Mouse (Mus musculus): ENCODE measurements around the gene Krit1. TPM values are rescaled to one million over a fixed set of nuclear protein-coding genes. Genes with fewer than 3 reads are reported as not detected.

Krit1 gene
- polyA plus RNA-seq (2014; fragmentation: Nextera tagmentation; extraction: Ambion mirVana), result 45.7 and 45.8 TPM in 2 replicates

- DNase-seq (peak; percentile 91), ATAC-seq (ENCODE audit: insufficient read depth) (peak; percentile 97)
- H3K27ac ChIP-seq (ENCODE audit: low read depth), result peak within 1 kb of the TSS; percentile 91
- peak within 1 kb of the TSS; percentile 86 for H3K4me2 ChIP-seq
- H3K4me1 ChIP-seq (ENCODE audit: insufficient read depth), result peaks cover 3% of the 10 kb centered on the region; the same call in 1 of the 2 replicates
- peak within 1 kb of the TSS; percentile 81 for H3K4me3 ChIP-seq (ENCODE audit: low read depth, low read length)
- no peak for TF ChIP-seq CTCF (IDR thresholded peaks at IDR 0.05; ENCODE audit: low read depth)
- 0 out of 2 replicates have a peak, but pooled peaks cover 3% of the 10 kb centered on the region for H3K36me3 ChIP-seq (ENCODE audit: insufficient read depth)
- peak within 1 kb of the TSS; percentile 75 for H3K9ac ChIP-seq
- no peaks in the 10 kb centered on the region for H3K9me3 ChIP-seq (ENCODE audit: low read depth, low read length)
- H3K27me3 ChIP-seq (ENCODE audit: insufficient read depth, low read length), result no peaks in the 10 kb centered on the region
- WGBS, result under 1% methylated on average over 103 of the region's 109 CpGs
Observed at GRCm38 (mm10) chr5:3802433-3803291, at the start of gene Krit1, which contains the start of gene Ankib1. Krit1 (plus strand) TSS chr5:3803184. Ankib1 (minus strand) TSS chr5:3802925.

- Histone ChIP-seq H3K4me1 (ENCODE audit: insufficient read depth) (no peaks in the 10 kb centered on the region), H3K4me3 (ENCODE audit: low read depth, low read length) (no peak overlapping the region), H3K4me2 (no peak overlapping the region), H3K27me3 (ENCODE audit: insufficient read depth, low read length) (no peaks in the 10 kb centered on the region), H3K9me3 (ENCODE audit: low read depth, low read length) (no peaks in the 10 kb centered on the region), H3K9ac (no peak overlapping the region), H3K27ac (ENCODE audit: low read depth) (no peak overlapping the region), H3K36me3 (ENCODE audit: insufficient read depth) (0 out of 2 replicates have a peak, but pooled peaks cover 4% of the 10 kb centered on the region)
- DNase-seq, result peak; percentile 22
- WGBS, result 69% methylated on average over 3 of the region's 3 CpGs
- no peak for ATAC-seq (ENCODE audit: insufficient read depth)
- TF ChIP-seq CTCF (IDR thresholded peaks at IDR 0.05; ENCODE audit: low read depth), result no peak
Observed at GRCm38 (mm10) chr5:3771512-3771911, 31.5 kb upstream of the Krit1 start.

GRCm38 (mm10) chr5:3772017-3772416 is 31.0 kb upstream of the Krit1 start:
- H3K4me3 ChIP-seq (ENCODE audit: low read depth, low read length), result no peak overlapping the region
- H3K9me3 ChIP-seq (ENCODE audit: low read depth, low read length), result no peaks in the 10 kb centered on the region
- H3K36me3 ChIP-seq (ENCODE audit: insufficient read depth), result 0 out of 2 replicates have a peak, but pooled peaks cover under 1% of the 10 kb centered on the region
- no peaks in the 10 kb centered on the region for H3K27me3 ChIP-seq (ENCODE audit: insufficient read depth, low read length)
- no peak overlapping the region for H3K27ac ChIP-seq (ENCODE audit: low read depth)
- no peaks in the 10 kb centered on the region for H3K4me1 ChIP-seq (ENCODE audit: insufficient read depth)
- H3K9ac ChIP-seq, result no peak overlapping the region
- DNase-seq (no peak), ATAC-seq (ENCODE audit: insufficient read depth) (no peak)
- WGBS, result 57% methylated on average over 3 of the region's 3 CpGs
- no peak overlapping the region for H3K4me2 ChIP-seq
- TF ChIP-seq CTCF (IDR thresholded peaks at IDR 0.05; ENCODE audit: low read depth), result no peak

GRCm38 (mm10) chr5:3782670-3783069 is 20.3 kb upstream of the Krit1 start:
- no peaks in the 10 kb centered on the region for H3K27me3 ChIP-seq (ENCODE audit: insufficient read depth, low read length)
- no peaks in the 10 kb centered on the region for H3K4me1 ChIP-seq (ENCODE audit: insufficient read depth)
- H3K36me3 ChIP-seq (ENCODE audit: insufficient read depth), result no peaks in the 10 kb centered on the region
- no peaks in the 10 kb centered on the region for H3K9me3 ChIP-seq (ENCODE audit: low read depth, low read length)
- DNase-seq (no peak), ATAC-seq (ENCODE audit: insufficient read depth) (no peak)
- no peak overlapping the region for H3K4me3 ChIP-seq (ENCODE audit: low read depth, low read length)
- peak; percentile 24; the same call in 1 of the 2 replicates for TF ChIP-seq CTCF (IDR thresholded peaks at IDR 0.05; ENCODE audit: low read depth)
- H3K27ac ChIP-seq (ENCODE audit: low read depth), result no peak overlapping the region
- H3K4me2 ChIP-seq, result no peak overlapping the region
- H3K9ac ChIP-seq, result no peak overlapping the region

GRCm38 (mm10) chr5:3783947-3784681 is 18.9 kb upstream of the Krit1 start:
- Histone ChIP-seq H3K27me3 (ENCODE audit: insufficient read depth, low read length) (no peaks in the 10 kb centered on the region), H3K9me3 (ENCODE audit: low read depth, low read length) (no peaks in the 10 kb centered on the region), H3K9ac (no peak overlapping the region), H3K36me3 (ENCODE audit: insufficient read depth) (no peaks in the 10 kb centered on the region), H3K4me3 (ENCODE audit: low read depth, low read length) (no peak overlapping the region), H3K27ac (ENCODE audit: low read depth) (no peak overlapping the region), H3K4me1 (ENCODE audit: insufficient read depth) (no peaks in the 10 kb centered on the region), H3K4me2 (no peak overlapping the region)
- 82% methylated on average over 2 of the region's 2 CpGs for WGBS
- TF ChIP-seq CTCF (IDR thresholded peaks at IDR 0.05; ENCODE audit: low read depth), result no peak
- ATAC-seq (ENCODE audit: insufficient read depth) (no peak), DNase-seq (no peak)

GRCm38 (mm10) chr5:3784751-3785496 is 18.1 kb upstream of the Krit1 start:
- TF ChIP-seq CTCF (IDR thresholded peaks at IDR 0.05; ENCODE audit: low read depth), result no peak
- Histone ChIP-seq H3K9me3 (ENCODE audit: low read depth, low read length) (no peaks in the 10 kb centered on the region), H3K27me3 (ENCODE audit: insufficient read depth, low read length) (no peaks in the 10 kb centered on the region), H3K27ac (ENCODE audit: low read depth) (no peak overlapping the region), H3K4me1 (ENCODE audit: insufficient read depth) (no peaks in the 10 kb centered on the region), H3K36me3 (ENCODE audit: insufficient read depth) (no peaks in the 10 kb centered on the region), H3K4me2 (no peak overlapping the region), H3K9ac (no peak overlapping the region), H3K4me3 (ENCODE audit: low read depth, low read length) (no peak overlapping the region)
- ATAC-seq (ENCODE audit: insufficient read depth) (no peak), DNase-seq (no peak)
- WGBS, result 67% methylated on average over 1 of the region's 1 CpGs

Data from lung, embryonic 14.5 days (tissue).